Mouse (Mus musculus): ENCODE results near the gene Bicra.

Gene Bicra

DNA sequence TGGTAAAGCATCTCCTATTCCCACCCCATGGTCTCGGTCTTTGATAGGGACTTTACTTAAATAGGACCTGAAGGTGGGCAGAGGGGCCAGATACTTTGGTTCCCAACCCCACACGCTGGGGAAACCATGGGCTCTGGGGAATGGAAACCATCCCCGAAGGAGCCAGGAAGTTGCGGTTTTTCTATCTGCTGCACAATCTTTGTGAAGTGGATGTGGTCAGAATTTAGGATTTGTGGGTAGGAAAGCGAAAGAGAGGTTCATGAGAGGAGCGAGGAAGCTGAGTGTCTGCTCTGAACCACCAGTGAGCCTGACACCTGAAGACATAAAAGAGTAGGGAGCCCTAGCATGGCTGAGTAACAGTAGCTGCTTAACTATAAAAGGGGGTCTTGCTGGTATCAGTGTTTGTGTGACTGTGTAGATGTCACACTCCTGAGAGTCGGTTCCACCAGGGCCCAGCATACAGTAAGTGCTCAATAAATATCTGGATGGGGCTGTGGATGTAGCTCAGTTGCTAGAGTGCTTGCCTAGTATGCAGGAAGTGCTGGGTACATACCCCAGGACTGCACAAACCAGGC is 98.4 kb downstream of the Bicra start:
- in situ Hi-C loops (cut with MboI, MseI) = loop anchor here (25.0 kb wide), 1 partner anchor 938 kb away; the partner anchor contains the start of genes Dact3 and Gng8

GRCm38 (mm10) chr7:15948381-15948941 is 99.3 kb downstream of the Bicra start:
- in situ Hi-C loops (cut with MboI, MseI) = loop anchor here (25.0 kb wide), 1 partner anchor 939 kb away; the partner anchor contains the start of genes Dact3 and Gng8

GRCm38 (mm10) chr7:15947653-15948260 is 100.0 kb downstream of the Bicra start:
- in situ Hi-C loops (cut with MboI, MseI) = loop anchor here (25.0 kb wide), 1 partner anchor 940 kb away; the partner anchor contains the start of genes Dact3 and Gng8

- in situ Hi-C loops (cut with MboI, MseI) = loop anchor here (25.0 kb wide), 1 partner anchor 941 kb away; the partner anchor contains the start of genes Dact3 and Gng8
These were observed 101.8 kb downstream of the Bicra start, which contains the start of gene Nop53 for GRCm38 (mm10) chr7:15945721-15946536. Nop53 (minus strand) TSS chr7:15946074.

GRCm38 (mm10) chr7:15945211-15945610 is 102.5 kb downstream of the Bicra start:
- in situ Hi-C loops (cut with MboI, MseI) = loop anchor here (25.0 kb wide), 1 partner anchor 942 kb away; the partner anchor contains the start of genes Dact3 and Gng8

DNA sequence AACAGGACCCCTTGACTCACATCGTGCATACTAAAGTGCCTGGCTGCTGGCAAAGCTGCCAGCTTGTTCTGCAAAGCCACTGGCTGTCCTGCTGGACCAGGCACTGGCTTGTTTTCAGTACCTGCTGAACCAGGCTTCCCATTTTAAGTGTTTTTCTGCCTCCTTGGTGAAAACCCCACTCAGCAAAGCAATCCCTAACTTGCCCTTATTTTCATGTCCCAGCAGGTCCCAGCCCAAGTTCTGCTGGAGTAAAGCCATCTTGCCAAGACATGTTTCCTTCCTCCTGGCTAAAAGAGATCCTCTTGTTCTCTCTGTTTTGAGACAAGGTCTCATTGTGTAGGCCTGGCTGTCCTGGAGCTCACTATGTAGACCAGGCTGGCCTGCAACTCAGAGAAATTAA is 103.4 kb downstream of the Bicra start:
- in situ Hi-C loops (cut with MboI, MseI) = loop anchor here (25.0 kb wide), 1 partner anchor 943 kb away; the partner anchor contains the start of genes Dact3 and Gng8

- in situ Hi-C loops (cut with MboI, MseI) = loop anchor here (10.0 to 25.0 kb wide), 2 partner anchors 949 to 1116 kb away; partner anchors contain the start of genes Dact3 and Gng8
These were observed 109.1 kb downstream of the Bicra start for GRCm38 (mm10) chr7:15938621-15939020.

- in situ Hi-C loops (cut with MboI, MseI) = loop anchor here (10.0 to 25.0 kb wide), 2 partner anchors 950 to 1117 kb away; partner anchors contain the start of genes Dact3 and Gng8
These were observed 110.2 kb downstream of the Bicra start for GRCm38 (mm10) chr7:15937491-15937890.

GRCm38 (mm10) chr7:15933437-15934359 is 114.0 kb downstream of the Bicra start:
- in situ Hi-C loops (cut with MboI, MseI) = loop anchor here (5.0 to 25.0 kb wide), 3 partner anchors 39 to 1121 kb away; partner anchors contain the start of genes Dact3 and Gng8

- in situ Hi-C loops (cut with MboI, MseI) = loop anchor here (5.0 to 25.0 kb wide), 3 partner anchors 41 to 1123 kb away; partner anchors contain the start of genes Dact3 and Gng8
These were observed 116.1 kb downstream of the Bicra start for GRCm38 (mm10) chr7:15931635-15932034.

DNA sequence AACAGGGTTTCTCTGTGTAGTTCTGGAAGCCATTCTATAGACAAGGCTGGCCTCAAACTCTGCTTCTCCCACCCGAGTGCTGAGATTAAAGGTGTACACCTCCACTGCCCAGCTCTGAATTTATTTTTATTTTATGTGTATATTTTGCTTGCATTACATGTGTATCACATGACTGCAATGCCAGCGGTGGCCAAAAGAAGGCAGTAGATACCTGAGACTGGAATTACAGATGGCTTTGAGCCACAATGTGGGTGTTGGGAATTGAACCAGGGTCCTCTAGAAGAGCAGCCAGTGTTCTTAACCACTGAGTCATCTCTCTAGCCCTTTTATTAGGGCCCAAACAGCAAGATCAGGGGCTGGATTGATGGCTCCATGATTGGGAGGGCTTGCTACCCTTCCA is 117.2 kb downstream of the Bicra start:
- in situ Hi-C loops (cut with MboI, MseI) = loop anchor here (5.0 to 25.0 kb wide), 3 partner anchors 42 to 1124 kb away; partner anchors contain the start of genes Dact3 and Gng8

DNA sequence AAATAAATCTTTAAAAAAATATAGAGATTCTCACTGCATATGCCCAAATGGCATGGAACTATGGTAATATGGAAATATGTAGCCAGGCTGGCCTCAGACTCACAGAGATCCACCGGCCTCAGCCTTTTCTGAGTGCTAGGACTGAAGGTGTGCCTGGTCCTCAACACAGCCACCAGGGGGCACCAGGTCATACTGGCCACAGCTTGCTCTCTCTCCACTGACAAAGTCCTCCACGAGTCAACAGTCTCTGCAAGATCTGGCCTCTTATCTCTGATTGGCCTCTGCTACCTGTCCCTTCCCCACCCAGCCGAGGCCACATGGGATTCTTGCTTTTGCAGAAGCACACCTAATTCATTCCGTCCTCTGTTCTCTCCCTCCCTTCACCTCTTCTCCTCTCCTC is 117.8 kb downstream of the Bicra start:
- in situ Hi-C loops (cut with MboI, MseI) = loop anchor here (5.0 to 25.0 kb wide), 3 partner anchors 42 to 1125 kb away; partner anchors contain the start of genes Dact3 and Gng8

DNA sequence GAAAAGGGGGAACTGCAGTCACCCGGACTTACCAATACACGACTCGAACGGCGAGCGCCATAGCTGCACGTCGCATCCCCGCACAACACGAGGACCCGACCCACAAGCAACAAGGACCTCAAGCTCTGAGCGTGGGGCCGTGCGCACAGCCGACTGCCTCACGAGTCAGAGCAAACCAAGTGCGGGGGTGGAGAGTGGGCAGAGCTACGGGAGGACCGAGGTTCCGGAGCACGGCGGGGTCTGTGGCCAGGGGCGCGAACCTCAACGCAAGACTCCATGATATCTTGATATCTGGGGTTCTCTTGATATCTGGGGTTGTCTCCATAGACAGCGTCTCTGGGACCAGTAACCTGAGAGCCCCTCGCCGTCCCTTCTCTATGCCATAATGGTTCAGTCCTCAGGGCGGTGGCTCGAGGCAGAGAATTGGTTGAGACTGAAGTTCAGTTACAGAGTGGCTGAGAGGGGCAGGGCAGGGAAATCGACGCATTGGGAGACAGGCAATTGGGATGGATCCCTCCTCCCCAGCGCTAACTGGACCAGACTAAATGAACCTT is 125.4 kb downstream of the Bicra start, which contains the start of gene Selenow:
Selenow (minus strand) TSS at position 183 of the 554 bp plus-strand sequence.
- in situ Hi-C loops (cut with MboI, MseI) = no loop called here

DNA sequence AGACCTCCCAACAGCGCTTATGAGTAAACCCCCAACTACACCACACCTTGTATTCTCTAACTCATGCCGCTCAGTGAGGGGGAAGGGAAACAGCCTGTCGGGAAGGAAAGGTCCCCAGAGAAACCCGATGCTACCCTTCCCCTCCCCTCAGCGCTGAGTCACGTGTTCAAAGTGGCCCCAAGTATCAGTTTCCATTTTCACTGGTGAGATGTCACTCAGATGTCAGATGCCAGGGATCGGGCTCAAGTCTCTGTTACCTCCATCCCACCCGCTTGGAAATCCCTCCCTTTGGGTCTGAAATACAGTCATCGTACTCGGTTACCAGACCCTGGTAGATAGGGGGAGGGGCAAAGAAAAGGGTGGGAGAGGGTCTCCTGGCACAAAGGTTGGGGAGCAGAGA is 125.9 kb downstream of the Bicra start:
- in situ Hi-C loops (cut with MboI, MseI) = no loop called here
